Mouse (Mus musculus) midbrain, embryonic 16.5 days (tissue): ENCODE results near the gene Ywhab. TPM values are rescaled to one million over a fixed set of nuclear protein-coding genes. Genes with fewer than 3 reads are reported as not detected.

Experiments used
- ATAC-seq: fragments of 200-750 bp; cut with Nextera tagmentation; 2 replicates; pipeline ENCODE4 v1.8.0; 2017; ENCODE audit warnings: moderate TSS enrichment
- H3K27ac ChIP-seq: fragments of 300-500 bp; sonication (generic); 2 replicates; pipeline ENCODE4 v1.5.1; 2014; ENCODE audit warnings: mild to moderate bottlenecking, low read length, mixed read lengths
- H3K27me3 ChIP-seq: fragments of 300-500 bp; sonication (generic); 2 replicates; pipeline ENCODE4 v1.6.1; 2014; ENCODE audit warnings: low read depth, low read length, mixed read lengths; ENCODE audit not compliant: control insufficient read depth, insufficient read depth
- H3K36me3 ChIP-seq: fragments of 300-500 bp; sonication (generic); 2 replicates; pipeline ENCODE4 v1.6.1; 2014; ENCODE audit warnings: mild to moderate bottlenecking, low read length, moderate library complexity, mixed read lengths; ENCODE audit not compliant: control insufficient read depth, insufficient read depth
- H3K4me1 ChIP-seq: fragments of 300-500 bp; sonication (generic); 2 replicates; pipeline ENCODE4 v1.6.1; 2014; ENCODE audit warnings: mild to moderate bottlenecking, low read length, mixed read lengths; ENCODE audit not compliant: control insufficient read depth, insufficient read depth
- H3K4me2 ChIP-seq: fragments of 300-500 bp; sonication (generic); 2 replicates; pipeline ENCODE4 v1.6.1; 2014; ENCODE audit warnings: mild to moderate bottlenecking, low read length, mixed read lengths
- H3K4me3 ChIP-seq: fragments of 300-500 bp; sonication (generic); 2 replicates; pipeline ENCODE4 v1.5.1; 2014; ENCODE audit warnings: low read depth, mild to moderate bottlenecking, low read length, moderate library complexity, mixed read lengths
- H3K9ac ChIP-seq: fragments of 300-500 bp; sonication (generic); 2 replicates; pipeline ENCODE4 v1.6.1; 2014; ENCODE audit warnings: low read depth, low read length, mixed read lengths
- H3K9me3 ChIP-seq: fragments of 300-500 bp; sonication (generic); replicated peaks from 2 replicates; pipeline ENCODE4 v1.6.1; 2014; ENCODE audit warnings: mild to moderate bottlenecking, low read length, mixed read lengths; ENCODE audit not compliant: control insufficient read depth, poor library complexity, severe bottlenecking
- WGBS: fragments of 180-500 bp; shearing (Covaris S2); extraction: QIAGEN DNeasy Blood & Tissue Kit; methylation state at CpG from one replicate; pipeline ENCODE4 v1.1.7; 2014; 5-methylcytosine and 5-hydroxymethylcytosine counted together
- polyA plus RNA-seq: library from polyadenylated mRNA; unstranded; fragments of >200 nt; fragmentation: Nextera tagmentation; extraction: Ambion mirVana; gene quantifications from 2 replicates; pipeline ENCODE4 v1.2.1, GENCODE M21; 2015

Gene Ywhab
- polyA plus RNA-seq, 1 experiment from 2014 or later: 553 TPM

GRCm38 (mm10) chr2:164019943-164020342 lies 25.2 kb downstream of the Ywhab start:
- H3K4me2 ChIP-seq: no peak overlapping the region
- no peak overlapping the region for H3K4me3 ChIP-seq
- H3K27ac ChIP-seq: no peak overlapping the region
- no peak for ATAC-seq
- WGBS: 91% methylated on average over 4 of the region's 4 CpGs
- no peaks in the 10 kb centered on the region for H3K4me1 ChIP-seq
- H3K27me3 ChIP-seq: no peaks in the 10 kb centered on the region
- peaks cover 23% of the 10 kb centered on the region for H3K36me3 ChIP-seq
- H3K9ac ChIP-seq: no peak overlapping the region
- H3K9me3 ChIP-seq: no peaks in the 10 kb centered on the region

GRCm38 (mm10) chr2:164022104-164022503 lies 27.3 kb downstream of the Ywhab start:
- H3K4me3 ChIP-seq: no peak overlapping the region
- no peaks in the 10 kb centered on the region for H3K9me3 ChIP-seq
- ATAC-seq: no peak
- H3K4me2 ChIP-seq: no peak overlapping the region
- H3K36me3 ChIP-seq: peaks cover 20% of the 10 kb centered on the region
- 71% methylated on average over 2 of the region's 2 CpGs for WGBS
- no peaks in the 10 kb centered on the region for H3K27me3 ChIP-seq
- H3K27ac ChIP-seq: no peak overlapping the region
- no peak overlapping the region for H3K9ac ChIP-seq
- no peaks in the 10 kb centered on the region for H3K4me1 ChIP-seq

GRCm38 (mm10) chr2:164025150-164025549 lies 30.4 kb downstream of the Ywhab start, which contains the start of gene Pabpc1l:
Pabpc1l (plus strand) TSS chr2:164025450.
- H3K36me3 ChIP-seq: peaks cover under 1% of the 10 kb centered on the region; the same call in 1 of the 2 replicates
- no peaks in the 10 kb centered on the region for H3K27me3 ChIP-seq
- no peaks in the 10 kb centered on the region for H3K9me3 ChIP-seq
- H3K4me3 ChIP-seq: no peak within 1 kb of the TSS
- no peak within 1 kb of the TSS for H3K9ac ChIP-seq
- 85% methylated on average over 16 of the region's 16 CpGs for WGBS
- ATAC-seq: no peak
- H3K4me2 ChIP-seq: no peak within 1 kb of the TSS
- H3K4me1 ChIP-seq: no peaks in the 10 kb centered on the region
- no peak within 1 kb of the TSS for H3K27ac ChIP-seq

- no peak overlapping the region for H3K27ac ChIP-seq
- no peaks in the 10 kb centered on the region for H3K36me3 ChIP-seq
- H3K9me3 ChIP-seq: no peaks in the 10 kb centered on the region
- no peak for ATAC-seq
- 83% methylated on average over 10 of the region's 10 CpGs for WGBS
- H3K4me2 ChIP-seq: no peak overlapping the region
- H3K4me3 ChIP-seq: no peak overlapping the region
- H3K9ac ChIP-seq: no peak overlapping the region
- no peaks in the 10 kb centered on the region for H3K4me1 ChIP-seq
- H3K27me3 ChIP-seq: no peaks in the 10 kb centered on the region
These were observed 36.4 kb downstream of the Ywhab start for GRCm38 (mm10) chr2:164031147-164031546.

GRCm38 (mm10) chr2:164032973-164033372 lies 38.2 kb downstream of the Ywhab start:
- WGBS: 92% methylated on average over 3 of the region's 3 CpGs
- no peak for ATAC-seq
- H3K27ac ChIP-seq: no peak overlapping the region
- H3K4me2 ChIP-seq: no peak overlapping the region
- H3K36me3 ChIP-seq: no peaks in the 10 kb centered on the region
- no peaks in the 10 kb centered on the region for H3K9me3 ChIP-seq
- no peak overlapping the region for H3K9ac ChIP-seq
- H3K4me3 ChIP-seq: no peak overlapping the region
- H3K27me3 ChIP-seq: no peaks in the 10 kb centered on the region
- no peaks in the 10 kb centered on the region for H3K4me1 ChIP-seq

- no peak for ATAC-seq
- H3K9me3 ChIP-seq: no peaks in the 10 kb centered on the region
- no peak overlapping the region for H3K27ac ChIP-seq
- no peak overlapping the region for H3K4me2 ChIP-seq
- no peak overlapping the region for H3K4me3 ChIP-seq
- H3K4me1 ChIP-seq: no peaks in the 10 kb centered on the region
- no peaks in the 10 kb centered on the region for H3K27me3 ChIP-seq
- no peaks in the 10 kb centered on the region for H3K36me3 ChIP-seq
- 52% methylated on average over 10 of the region's 10 CpGs for WGBS
- no peak overlapping the region for H3K9ac ChIP-seq
These were observed 41.8 kb downstream of the Ywhab start for GRCm38 (mm10) chr2:164036520-164037019.

- Histone ChIP-seq H3K27ac (no peak overlapping the region), H3K4me2 (no peak overlapping the region), H3K4me1 (no peaks in the 10 kb centered on the region), H3K27me3 (no peaks in the 10 kb centered on the region), H3K9ac (no peak overlapping the region), H3K36me3 (no peaks in the 10 kb centered on the region), H3K4me3 (no peak overlapping the region), H3K9me3 (no peaks in the 10 kb centered on the region)
- ATAC-seq: 0 out of 2 replicates have a peak, but pooled peaks have one; percentile 3
- 97% methylated on average over 1 of the region's 1 CpGs for WGBS
These were observed 43.8 kb downstream of the Ywhab start for GRCm38 (mm10) chr2:164038407-164039028.

GRCm38 (mm10) chr2:164040949-164041348 lies 46.2 kb downstream of the Ywhab start:
- Histone ChIP-seq H3K36me3 (no peaks in the 10 kb centered on the region), H3K9ac (no peak overlapping the region), H3K4me3 (no peak overlapping the region), H3K27ac (no peak overlapping the region), H3K27me3 (no peaks in the 10 kb centered on the region), H3K4me2 (no peak overlapping the region), H3K9me3 (no peaks in the 10 kb centered on the region), H3K4me1 (no peaks in the 10 kb centered on the region)
- ATAC-seq: no peak
- 85% methylated on average over 6 of the region's 6 CpGs for WGBS

GRCm38 (mm10) chr2:164041523-164041922 lies 46.8 kb downstream of the Ywhab start:
- WGBS: 96% methylated on average over 2 of the region's 2 CpGs

More at GRCm38 (mm10) chr2:164041523-164041922, 46.8 kb downstream of the Ywhab start:
- Histone ChIP-seq H3K9ac (no peak overlapping the region), H3K4me1 (no peaks in the 10 kb centered on the region), H3K27ac (no peak overlapping the region), H3K27me3 (no peaks in the 10 kb centered on the region), H3K9me3 (no peaks in the 10 kb centered on the region), H3K36me3 (no peaks in the 10 kb centered on the region), H3K4me3 (no peak overlapping the region), H3K4me2 (no peak overlapping the region)
- ATAC-seq: no peak
